Mouse (Mus musculus) cerebral cortex, adult 2 months (tissue): ENCODE results near the gene Nol4l.

Experiments used
- WGBS: fragments of 180-500 bp; shearing (Covaris S2); methylation state at CpG from one replicate; pipeline ENCODE4 v1.1.7; 2018; 5-methylcytosine and 5-hydroxymethylcytosine counted together

Nol4l gene

DNA sequence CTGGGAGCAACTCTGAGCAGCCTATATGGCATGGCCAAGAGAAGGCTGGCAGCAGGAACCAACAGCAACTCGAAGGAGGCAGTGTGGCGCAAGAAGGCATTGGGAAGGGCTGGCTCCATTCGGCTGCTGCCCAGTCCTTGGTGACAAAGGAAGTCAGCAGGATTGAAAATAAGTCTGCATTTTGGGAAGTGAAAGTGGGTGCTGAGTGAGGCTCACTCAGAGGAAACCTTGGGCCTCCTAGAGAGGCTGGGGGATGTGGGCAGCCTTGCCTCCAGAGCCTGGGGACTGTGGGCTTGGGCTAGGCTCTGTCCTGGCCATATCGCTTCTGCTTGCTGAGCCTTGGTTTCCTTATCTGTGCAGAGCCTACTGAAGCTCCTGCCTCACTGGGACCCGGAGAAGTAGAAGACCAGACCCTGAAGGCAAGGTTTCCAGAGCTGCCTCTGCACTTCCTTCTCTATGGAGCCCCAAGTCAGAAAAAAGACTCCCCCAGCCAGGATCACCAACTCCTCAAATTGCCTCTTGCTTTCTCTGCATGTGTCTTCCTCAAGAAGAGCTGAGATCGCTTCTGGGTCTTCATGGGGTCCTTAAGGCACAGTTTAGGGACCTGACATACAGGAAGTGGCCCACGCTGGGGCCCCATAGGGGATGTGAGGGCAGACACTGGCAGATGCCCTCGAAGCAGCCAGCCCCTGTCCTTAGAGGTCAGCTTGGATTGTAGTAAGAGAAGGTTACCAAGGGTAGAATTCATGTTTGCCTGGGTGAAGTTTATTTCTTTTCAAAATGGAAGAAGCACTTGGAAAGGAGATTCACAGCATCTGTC lies 14.3 kb upstream of the Nol4l start:
- WGBS = 85% methylated on average over 8 of the region's 8 CpGs

- WGBS = 90% methylated on average over 8 of the region's 8 CpGs
Observed at GRCm38 (mm10) chr2:153542936-153543668, 13.3 kb upstream of the Nol4l start.

DNA sequence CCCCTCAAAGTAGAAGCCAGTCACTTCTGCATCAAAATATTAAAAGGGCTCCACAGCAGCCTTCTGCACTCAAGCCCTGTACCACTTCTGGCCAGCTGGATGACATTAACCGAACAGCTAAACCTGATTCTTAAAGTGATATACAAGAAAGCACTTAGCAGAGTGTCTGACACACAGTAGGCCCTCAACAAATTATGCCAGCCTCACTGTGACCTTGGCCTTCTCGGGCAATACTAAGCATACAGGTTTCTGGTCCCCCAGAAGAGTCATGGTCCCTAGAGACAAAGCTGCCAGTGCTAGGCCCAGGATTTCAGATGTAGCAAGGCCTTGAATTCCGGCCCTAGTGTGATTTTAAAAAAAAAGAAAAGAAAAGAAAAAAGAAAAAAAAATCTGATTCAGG lies 9.1 kb upstream of the Nol4l start:
- 93% methylated on average over 3 of the region's 3 CpGs for WGBS

- WGBS = 90% methylated on average over 1 of the region's 1 CpGs
Observed at GRCm38 (mm10) chr2:153533981-153534380, 4.2 kb upstream of the Nol4l start.

- WGBS = 62% methylated on average over 5 of the region's 5 CpGs
Observed at GRCm38 (mm10) chr2:153530948-153531347, 1.2 kb upstream of the Nol4l start.

DNA sequence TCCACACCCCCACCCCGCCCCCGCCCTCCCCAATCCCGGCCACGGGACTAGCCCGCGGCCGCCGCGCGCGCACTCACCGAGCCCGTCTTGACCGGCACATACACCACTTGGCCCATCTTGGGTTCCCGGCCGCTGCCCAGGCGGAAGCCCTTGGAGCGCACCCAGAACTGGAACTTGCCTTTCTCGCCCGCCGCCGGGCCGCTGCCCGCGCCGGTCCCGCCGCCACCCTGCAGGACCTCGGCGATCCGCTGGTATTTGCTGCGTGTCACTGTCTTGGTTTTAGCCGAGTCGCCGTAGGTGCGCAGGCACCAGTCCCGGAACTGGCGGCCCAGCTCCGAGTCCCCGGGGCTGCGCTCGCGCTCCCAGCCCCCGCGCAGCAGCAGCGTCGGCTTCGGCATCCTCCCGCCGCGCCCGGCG lies 398 bp downstream of the Nol4l start:
- WGBS = under 1% methylated on average over 50 of the region's 53 CpGs

GRCm38 (mm10) chr2:153528571-153529364 lies 1.0 kb downstream of the Nol4l start:
- under 1% methylated on average over 34 of the region's 70 CpGs for WGBS

DNA sequence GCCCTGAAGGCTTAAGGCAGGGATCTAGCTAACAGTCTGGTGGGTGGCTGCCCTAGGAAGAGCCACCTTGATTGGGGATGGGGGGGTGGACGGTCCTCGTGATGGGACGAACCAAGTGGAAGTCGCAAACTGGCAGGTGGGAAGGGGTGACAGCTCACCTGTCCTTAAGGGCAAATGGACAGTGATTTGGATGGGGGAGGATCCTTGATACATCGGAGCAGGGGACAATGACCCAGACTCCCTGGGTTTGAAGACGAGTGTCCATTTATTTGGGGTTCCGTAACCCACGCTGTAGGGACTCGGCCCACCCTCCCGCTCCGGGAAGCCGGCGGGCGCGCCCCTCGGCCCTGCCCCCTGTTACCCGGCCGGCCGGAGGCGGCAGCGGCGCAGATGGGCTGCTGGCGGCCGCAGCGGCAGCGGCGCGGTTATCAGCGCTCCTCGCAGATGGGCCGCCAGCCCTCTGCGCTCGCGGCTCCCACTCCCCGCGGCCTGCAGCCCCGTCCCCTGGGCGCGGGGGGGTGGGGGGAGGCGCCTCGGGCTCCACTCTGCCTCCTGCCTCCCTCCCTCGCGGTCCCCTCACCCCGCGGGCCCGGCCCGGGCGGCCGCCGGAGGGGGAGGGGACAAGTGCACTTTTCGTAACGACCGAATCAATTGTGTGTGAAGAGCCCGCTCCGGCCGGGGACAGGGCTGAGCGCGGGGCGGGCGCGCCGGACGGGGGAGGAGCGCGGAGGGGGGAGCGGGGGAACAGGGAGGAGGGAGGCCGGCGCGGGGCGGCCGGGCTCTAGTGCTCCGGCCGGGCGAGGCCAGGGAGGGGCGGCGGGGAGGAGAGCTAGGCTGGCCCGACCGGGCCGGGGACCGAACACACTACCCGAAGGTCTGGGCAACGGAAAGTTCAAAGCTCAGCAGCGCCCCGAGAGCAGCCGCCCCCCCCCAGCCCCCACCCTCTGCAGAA lies 1.9 kb downstream of the Nol4l start:
- WGBS = 4% methylated on average over 75 of the region's 85 CpGs

GRCm38 (mm10) chr2:153526850-153527530 lies 2.8 kb downstream of the Nol4l start:
- WGBS = 57% methylated on average over 9 of the region's 9 CpGs

DNA sequence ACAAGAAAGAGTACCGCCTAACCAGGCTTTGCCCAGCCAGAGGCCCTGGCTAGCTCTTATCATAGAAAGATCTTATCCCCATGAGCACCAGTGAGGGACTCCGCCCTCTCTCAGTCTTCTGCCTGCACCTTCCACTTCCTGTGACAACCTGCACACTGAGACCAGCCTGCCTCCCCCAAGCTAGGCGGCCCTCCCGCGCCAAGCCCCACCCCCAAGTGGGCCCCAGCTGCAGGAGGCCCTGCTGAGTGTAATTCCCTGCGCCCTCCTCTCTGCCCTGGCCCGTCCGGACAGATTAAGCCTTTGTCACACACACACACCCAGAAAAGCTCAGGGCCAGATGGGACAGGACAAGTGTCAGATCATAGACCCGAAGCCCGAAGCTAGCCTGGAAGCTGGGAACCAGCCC lies 3.9 kb downstream of the Nol4l start:
- WGBS = 55% methylated on average over 10 of the region's 10 CpGs

DNA sequence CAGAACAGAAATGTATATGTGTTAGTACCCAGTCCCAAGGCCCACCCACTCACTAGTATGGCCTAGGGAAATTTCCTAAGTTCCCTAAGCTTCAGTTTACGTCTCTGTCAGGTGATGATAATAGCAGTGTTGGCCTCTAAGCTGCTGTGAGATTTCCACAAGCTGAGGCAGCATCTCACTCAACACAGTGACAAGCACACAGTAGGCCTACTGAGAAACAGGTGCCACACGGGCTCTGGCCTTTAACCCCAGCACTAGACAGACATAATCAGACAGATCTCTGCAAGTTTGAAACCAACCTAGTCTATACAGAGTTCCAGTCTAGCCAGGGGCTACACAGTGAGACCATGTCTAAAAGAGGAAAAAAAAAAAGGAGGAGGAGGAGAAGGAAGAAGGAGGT lies 5.0 kb downstream of the Nol4l start:
- 81% methylated on average over 2 of the region's 2 CpGs for WGBS

DNA sequence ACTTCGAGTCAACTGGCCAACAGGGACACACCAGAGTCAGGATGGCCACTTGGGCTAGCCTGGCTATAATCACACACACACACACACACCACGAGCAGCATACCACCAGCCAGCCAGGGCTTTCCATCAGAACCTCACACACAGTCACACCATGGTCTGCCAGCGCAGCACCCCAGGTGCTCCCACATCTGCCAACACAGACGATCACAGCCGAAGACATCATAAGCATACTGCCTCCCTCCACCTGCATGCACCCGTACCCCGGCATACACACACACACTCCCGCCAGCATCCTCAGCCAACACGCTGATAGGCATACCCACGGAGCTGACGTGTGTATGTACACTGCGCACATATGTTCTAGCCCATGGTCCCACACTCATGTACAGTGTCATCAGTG lies 6.1 kb downstream of the Nol4l start:
- WGBS = 72% methylated on average over 12 of the region's 12 CpGs

DNA sequence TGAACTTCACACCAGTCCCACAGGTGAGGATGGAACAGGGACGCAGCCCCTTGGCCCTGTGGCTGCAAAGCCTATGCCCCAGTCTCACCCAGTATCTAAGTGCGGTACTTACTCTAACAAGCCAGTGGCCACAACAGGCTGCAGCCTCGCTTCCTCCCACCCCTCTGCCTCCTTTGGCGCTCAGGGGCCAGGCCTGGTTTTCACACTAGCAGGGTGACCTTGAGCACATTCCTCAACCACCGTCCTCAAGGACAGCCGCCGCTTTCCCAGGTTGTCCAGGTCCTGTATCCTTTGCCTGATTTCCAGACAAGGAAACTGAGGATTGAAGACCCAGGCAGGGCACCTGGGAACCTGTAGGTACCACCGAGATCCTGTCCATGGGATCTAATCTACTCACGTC lies 6.6 kb downstream of the Nol4l start:
- WGBS = 84% methylated on average over 9 of the region's 9 CpGs

DNA sequence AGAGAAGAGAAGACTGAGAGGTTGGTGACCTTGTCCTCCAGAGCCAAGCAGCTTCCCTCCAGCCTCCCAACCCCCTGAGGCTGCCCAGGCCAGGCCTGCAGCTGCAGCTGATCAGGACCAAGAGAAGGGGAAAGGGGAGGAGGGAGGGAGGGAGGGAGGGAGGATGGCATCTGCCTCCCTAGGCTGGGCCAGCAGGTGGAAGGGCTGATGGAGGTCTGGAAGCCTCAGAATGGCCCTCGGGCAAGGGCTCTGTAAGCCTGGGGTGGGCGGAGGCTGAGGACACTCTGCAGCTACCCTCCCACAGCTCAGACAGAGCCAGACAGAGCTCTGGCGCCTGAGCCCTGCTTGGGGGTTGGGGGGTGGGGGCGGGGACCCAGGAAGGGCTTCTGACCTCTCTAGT lies 7.5 kb downstream of the Nol4l start:
- 23% methylated on average over 3 of the region's 4 CpGs for WGBS

DNA sequence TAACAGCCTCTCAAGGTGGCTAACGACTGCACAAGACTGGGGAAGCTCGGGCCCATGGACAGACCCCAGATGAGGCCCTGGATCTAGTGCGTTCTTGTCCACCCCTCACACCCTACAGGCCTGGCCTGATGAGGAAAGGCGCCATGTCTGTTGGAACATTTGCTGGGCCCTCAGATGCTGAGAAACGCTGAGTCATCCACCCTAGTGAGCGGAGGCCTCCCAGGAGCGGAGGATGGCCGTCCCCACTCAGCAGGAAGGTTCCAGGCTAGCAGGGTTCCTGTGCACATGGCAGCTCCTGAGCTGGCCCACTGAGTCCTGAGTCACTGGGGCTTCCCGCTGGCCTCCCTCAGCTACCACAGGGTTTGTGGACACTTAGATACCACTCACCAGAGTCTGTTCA lies 9.7 kb downstream of the Nol4l start:
- 55% methylated on average over 9 of the region's 9 CpGs for WGBS

- 45% methylated on average over 4 of the region's 4 CpGs for WGBS
Observed at GRCm38 (mm10) chr2:153516961-153517360, 12.8 kb downstream of the Nol4l start.

DNA sequence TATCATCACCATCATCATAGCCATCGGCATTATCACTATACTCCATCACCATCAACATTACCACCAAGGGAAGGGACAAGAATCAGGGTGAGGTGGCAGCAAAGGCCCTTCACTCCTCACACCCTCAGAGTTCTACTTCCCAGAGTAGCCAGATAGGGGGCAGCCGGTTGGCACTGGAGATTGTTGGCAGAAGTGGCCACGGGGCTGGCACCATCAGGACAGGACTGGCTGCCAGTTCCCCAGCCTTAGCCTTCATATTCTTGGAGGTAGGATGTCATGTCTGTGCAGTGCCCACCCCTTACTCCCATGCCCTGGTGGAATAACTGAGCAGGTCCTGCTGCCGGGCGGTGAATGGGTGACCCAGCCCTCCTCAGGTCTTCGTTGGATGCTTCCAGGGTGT lies 14.2 kb downstream of the Nol4l start:
- 83% methylated on average over 6 of the region's 6 CpGs for WGBS

DNA sequence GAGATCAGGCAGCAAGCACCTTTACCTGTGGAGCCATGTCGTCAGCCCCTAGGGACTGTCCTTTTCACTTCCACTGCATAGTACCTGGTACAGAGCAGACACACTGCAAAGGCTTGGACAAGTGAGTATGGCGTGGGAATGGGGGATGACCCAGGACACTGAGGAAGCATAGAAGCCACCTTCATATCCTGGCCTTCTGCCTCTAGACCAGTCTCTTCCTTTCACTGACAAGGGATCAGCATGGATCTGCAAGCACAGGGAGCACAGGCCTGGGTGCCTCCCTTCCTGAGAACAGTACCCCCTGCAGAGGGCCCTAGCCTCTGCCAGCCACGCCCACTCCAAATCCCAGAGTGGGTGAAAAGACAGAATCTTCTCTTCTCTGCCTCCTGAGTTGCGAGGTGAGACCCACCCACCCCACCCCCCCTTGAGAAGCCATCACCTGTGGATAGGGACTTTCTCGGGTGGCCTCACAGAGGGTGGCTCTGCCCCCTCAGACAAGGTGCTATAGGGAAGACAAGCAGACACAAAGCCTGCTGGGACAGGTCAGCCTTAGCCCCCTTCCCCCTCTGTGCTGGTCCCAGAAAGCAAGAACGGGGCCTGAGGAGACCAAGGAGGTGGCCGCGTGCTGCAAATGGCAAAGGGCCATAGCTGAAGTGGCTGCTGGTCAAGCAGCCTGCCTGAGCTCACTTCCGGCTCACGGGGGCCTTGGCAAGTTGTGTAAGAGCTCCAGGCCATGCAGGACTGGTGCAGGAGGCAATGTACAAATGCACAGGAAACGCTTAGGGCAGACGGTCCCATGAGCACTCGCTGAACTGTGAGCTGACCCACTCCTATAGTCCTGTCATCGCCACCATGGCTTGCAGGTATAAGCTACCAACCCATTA lies 15.0 kb downstream of the Nol4l start:
- 66% methylated on average over 14 of the region's 14 CpGs for WGBS

GRCm38 (mm10) chr2:153513983-153514382 lies 15.8 kb downstream of the Nol4l start:
- WGBS = 64% methylated on average over 3 of the region's 3 CpGs
